Mouse (Mus musculus): ENCODE data around the gene Ppp3r1.

DNA sequence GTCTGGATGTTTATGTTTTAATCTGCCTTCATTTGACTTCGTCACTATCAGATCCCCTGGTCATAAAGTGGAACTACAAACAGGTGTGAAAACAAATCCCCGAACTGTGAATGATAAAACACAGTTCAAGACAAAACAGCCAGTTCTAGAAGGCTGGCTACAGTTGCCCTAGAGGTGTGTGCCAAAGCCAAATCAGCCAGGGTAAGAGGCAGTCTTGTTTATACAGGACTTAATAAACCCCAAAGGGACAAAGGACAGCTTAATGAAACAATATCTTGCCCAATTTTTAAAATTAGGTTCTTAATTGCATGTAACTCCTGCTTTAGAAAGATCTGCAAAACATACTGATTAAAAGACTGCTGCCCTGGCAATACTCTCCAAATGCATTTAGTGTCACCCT lies 32.6 kb upstream of the Ppp3r1 start:
- no peak for TF ChIP-seq CTCF (IDR thresholded peaks at IDR 0.05; ENCODE audit: low read depth)
- no peak for TF ChIP-seq EP300 (IDR thresholded peaks at IDR 0.05; ENCODE audit: low read depth)
